Mouse (Mus musculus) brain, embryonic 18.5 days (tissue): ENCODE data around the gene Gm17622.

Source experiments
- DNase-seq: peaks from one replicate; pipeline ENCODE4 v3.0.0-alpha.2; 2012; ENCODE audit warnings: low read depth, low spot score

Gene Gm17622

DNA sequence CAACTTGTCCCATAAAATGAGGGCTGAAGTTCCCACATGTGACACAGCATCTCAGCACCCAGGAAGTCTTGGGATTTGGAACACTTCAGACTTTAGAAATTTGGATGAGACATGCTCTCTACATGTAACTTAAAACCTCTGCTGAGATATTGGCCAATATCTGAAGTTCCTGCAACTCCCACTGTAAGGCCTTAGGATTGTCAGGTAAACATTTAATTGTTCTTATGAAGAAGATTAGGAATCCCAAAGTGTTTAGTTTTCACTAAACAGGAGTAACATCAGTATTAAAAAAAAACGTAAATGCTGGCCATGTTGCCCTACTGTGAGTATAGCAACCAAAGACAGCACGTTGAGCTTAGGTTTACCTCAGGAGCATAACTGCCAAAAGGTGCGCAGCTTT is at the start of gene Gm17622:
Gene Gm17622, plus strand, starts transcription at position 301 of the 400 bp plus-strand sequence.
- DNase-seq: no peak

GRCm38 (mm10) chr13:96450205-96450856 is 40.2 kb upstream of the Gm17622 start:
- DNase-seq: no peak

GRCm38 (mm10) chr13:96450869-96451268 is 39.7 kb upstream of the Gm17622 start:
- no peak for DNase-seq

- DNase-seq: no peak
Measured at GRCm38 (mm10) chr13:96451386-96452140, 39.0 kb upstream of the Gm17622 start.

DNA sequence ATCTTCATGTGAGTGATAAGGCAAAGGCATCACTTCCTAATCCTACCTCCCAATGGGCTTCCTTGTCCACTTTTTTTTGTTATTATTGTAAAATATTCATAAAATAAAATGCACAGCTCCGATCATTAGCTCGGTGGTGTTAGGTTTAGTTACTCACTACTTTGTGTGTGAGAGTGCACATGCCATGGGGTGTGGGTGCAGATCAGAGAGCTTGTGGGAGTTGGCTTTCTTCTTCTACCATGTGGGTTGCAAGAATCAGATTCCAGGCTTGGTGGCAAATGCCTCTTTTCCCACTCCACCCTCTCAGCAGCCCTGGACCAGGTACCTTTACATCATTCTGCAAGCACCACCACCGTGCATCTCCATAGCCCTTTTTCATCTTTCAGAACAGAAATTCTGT is 37.9 kb upstream of the Gm17622 start:
- no peak for DNase-seq

DNA sequence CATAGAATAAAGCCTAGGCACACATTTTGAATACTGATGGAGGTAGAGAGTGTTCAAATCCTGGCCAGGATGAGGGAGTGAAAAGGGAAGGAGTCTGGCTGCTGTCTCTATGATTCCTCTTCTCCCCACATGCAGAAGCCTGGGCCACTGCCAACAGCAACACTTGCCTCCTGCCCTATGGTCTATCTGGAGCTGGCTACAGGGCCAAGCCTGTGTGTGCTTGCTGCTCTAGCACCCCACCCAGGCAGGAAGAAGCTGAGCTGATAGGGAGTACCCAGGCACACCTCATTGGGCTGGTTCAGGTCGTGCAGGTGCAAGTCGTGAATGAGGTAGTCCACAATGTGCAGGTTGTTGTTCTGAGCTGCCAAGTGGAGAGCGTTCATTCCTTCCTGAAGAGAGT is 36.2 kb upstream of the Gm17622 start:
- DNase-seq: no peak

GRCm38 (mm10) chr13:96457566-96457965 is 33.0 kb upstream of the Gm17622 start:
- no peak for DNase-seq

DNA sequence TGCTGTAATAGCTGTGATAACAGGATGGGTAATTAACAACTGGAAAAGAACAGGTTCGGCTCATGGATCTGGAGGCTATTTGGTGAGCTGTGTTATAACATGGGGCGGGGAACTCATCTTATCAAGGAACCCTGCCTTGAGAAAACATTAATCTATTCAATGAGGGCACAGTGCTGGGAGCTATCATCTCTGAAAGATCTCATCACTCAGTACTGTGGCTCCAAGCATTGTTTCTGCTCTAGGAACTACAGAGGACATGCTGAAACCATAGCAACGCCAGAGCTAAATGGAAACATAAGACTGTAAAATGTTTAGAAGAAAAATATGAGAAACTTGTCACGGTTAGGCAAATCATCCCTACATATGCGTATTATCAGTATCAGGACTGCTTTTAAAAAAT is 32.5 kb upstream of the Gm17622 start:
- DNase-seq: no peak

DNA sequence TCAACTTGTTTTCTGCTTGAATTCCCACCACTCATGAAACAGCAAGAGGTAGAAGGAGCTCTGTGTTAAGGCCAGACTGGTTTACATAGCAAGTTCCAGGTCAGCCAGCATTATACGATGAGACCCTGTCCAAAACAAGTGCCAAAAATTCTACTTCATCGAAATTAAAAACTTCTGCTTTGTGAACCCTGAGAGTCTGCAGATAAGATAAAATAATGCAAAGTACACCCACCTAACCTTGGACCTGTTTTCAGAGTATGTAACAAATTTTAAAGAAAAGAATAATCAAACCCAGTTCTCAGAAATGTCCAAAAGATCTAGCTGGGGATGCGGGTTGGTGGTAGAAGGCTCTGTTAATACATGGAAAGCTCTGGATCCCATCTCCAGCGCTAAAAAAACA is 31.9 kb upstream of the Gm17622 start:
- DNase-seq: no peak

DNA sequence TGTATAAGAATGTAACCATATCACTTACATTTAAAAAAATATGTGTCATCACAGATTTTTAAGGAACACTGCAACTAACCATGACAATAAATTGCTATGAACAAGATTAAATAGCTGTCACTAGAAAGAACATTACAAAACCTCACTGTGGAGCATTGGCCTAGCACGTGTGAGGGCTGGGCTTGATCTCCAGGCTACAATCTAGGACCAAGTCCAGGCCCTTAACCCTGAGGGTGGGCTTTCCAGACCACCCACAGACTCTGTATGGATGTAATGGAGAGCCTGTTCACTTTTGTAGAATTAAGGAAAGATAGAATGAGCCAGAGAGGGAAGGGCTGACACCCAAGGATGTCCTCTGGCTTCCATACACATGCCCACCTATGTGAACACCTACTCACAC is 27.9 kb upstream of the Gm17622 start:
- DNase-seq: no peak

DNA sequence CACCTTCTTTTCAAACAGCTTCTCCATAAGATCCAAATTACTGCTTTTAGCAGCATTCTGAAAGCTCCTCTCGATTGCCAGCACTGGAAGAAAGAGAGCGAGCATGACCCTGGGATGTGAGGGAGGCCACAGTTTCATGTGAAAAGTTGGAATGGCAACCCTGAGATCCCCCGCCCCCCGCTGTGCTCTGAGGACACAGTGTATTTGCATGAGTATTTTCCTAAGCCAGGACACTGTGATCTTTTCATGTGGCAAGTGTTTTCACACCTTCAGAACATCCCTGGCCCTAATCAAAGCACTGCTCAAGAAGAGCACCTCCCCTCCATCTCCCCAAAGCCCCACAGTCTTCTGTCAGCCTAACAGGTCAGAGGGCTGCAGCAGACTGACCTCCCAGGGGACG is 25.2 kb upstream of the Gm17622 start:
- DNase-seq: no peak

- DNase-seq: no peak
Measured at GRCm38 (mm10) chr13:96468678-96469077, 21.9 kb upstream of the Gm17622 start.

- DNase-seq: no peak
Measured at GRCm38 (mm10) chr13:96470556-96470955, 20.0 kb upstream of the Gm17622 start.

DNA sequence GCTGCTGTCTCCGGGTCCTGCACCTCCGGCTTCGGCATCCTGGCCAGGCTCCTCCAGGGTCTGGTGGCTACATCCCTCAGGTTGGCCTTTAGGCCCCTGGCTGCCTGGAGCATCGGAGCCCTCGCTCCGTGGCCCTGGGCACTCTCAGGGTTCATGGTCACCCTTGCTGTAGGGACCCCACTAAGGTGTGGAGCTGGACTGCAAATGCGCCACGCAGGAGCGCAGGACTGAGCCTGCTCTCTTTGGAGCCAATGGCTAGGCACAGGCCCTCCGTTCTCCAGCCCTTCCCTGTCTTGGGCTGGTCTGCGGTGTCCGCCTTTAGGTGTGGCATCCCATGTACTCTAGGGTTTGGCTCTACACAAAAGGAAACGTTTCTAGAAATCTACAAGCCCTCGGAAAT is 19.6 kb upstream of the Gm17622 start, which contains the start of gene Ankdd1b:
Gene Ankdd1b, minus strand, starts transcription at position 242 of the 400 bp plus-strand sequence.
- DNase-seq: no peak

DNA sequence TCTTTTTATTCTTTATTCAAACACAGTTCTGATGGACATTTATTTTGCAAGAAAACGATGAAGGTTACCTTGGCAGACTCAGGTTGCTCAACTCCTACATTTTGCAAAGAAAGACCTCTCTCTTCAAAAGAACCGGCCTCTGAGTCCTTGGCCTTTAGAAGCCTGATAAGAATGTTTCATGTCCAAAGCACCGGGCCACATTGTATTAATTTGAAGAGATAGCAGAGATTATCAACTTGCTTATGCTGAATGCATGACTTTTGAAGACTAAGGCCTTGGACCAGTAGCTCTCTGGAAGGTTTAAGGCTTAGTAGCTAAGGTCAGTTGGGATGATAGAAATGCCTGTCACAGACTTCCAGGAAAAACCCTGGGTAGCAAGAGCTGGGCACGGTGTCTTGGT is 13.3 kb upstream of the Gm17622 start:
- no peak for DNase-seq

GRCm38 (mm10) chr13:96478991-96479390 is 11.5 kb upstream of the Gm17622 start:
- DNase-seq: no peak

DNA sequence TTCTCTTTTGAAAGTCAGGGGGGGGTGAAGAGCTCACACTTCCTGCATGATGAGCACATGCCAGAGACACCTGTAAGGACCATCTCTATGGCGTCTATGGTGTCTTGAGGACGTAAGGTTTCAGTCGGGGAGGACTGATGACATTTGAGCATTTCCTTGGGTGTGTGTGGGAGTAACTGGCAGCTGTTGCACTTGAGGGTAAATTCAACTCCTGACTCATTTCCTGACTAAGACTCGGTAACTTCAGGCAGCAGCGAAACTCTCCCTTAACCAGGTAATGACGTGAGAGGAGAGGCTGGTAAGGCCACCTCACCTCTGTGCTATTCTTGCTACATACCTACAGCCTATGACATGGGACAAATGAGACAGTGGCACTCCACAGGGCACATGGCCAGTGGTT is 3.3 kb upstream of the Gm17622 start:
- no peak for DNase-seq

DNA sequence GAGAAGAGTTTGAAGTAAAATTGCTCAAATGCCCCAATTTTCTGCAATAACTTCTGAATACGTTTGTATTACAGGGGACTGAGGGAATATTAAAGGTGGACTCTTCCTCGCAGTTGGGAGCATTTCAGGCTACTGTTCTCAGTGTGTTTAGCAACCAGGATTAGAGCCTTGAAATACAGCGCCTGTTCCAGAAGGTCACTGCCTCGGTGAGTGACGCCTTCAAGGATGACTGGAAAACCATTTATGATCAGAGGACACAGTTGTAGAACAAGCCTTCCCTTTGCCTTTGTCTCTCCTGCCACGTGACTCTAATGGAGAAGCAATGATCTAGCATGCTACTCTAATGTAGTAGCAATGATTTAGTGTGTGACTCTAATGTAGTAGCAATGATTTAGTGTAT is 2.6 kb upstream of the Gm17622 start:
- no peak for DNase-seq

GRCm38 (mm10) chr13:96496630-96497029 is 6.1 kb downstream of the Gm17622 start:
- no peak for DNase-seq

- no peak for DNase-seq
Measured at GRCm38 (mm10) chr13:96499891-96500290, 9.4 kb downstream of the Gm17622 start.

DNA sequence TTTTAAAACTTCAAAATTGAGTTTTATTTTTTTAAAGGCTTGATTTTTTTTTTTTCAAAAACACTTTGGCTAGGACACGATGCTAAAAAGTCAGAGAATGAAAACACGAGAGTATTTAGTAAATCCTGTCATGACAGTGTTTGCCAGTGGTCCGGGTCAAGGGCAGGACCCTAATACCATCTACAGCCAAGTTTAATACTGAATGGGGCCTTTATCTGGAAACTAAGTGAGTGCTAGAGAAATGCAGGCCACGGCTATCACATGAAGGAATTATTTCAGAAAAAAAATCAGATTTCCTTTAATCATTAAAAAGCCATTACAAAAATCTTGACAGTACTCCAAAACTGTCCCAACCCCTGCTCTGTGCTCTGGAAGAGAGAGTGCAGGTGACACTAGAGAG is 15.1 kb downstream of the Gm17622 start:
- no peak for DNase-seq

DNA sequence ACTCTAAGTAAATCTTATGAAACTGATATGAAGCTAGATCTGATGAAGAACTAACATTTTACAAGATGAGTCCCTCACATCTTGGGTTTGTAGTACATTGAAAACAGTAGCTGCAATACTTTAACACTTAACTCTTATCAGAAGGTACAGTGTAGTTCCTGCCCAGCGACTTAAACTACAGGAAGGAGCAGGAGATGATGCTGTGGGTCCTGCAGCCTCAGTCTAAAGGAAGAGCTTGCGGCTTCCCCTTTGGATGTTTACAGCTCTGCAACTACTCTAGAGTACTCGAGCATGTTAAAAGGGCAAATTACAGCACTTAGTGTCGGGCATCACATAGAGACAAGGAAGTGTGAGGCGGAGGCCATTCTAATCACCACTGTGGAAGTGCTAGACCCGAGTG is 15.8 kb downstream of the Gm17622 start:
- no peak for DNase-seq

DNA sequence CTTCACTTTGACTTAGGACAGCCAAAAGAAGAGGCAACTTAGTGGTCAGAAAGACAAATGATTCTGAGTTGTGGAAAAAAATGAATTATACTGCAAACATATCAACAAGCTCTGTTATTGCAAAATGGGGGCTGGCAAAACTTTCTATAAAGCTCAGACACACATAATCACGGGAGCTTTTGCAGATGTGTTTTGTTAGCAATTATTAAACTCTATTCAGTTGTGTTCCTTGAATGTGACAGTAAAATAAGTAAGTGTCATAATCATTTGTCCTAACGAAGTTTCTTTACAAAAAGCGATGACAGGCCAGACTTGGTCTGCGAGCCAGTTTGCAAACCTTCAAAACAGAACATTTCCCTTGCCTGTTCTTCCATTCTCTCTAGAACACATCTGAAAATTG is 17.0 kb downstream of the Gm17622 start:
- DNase-seq: no peak
